Mouse (Mus musculus) neural tube, embryonic 15.5 days (tissue): Measurements from ENCODE around the gene Zswim5. TPM values are rescaled to one million over a fixed set of nuclear protein-coding genes. Genes with fewer than 3 reads are reported as not detected.

Source experiments
- ATAC-seq: fragments of 200-750 bp; cut with Nextera tagmentation; 2 replicates; pipeline ENCODE4 v1.8.0; 2017; ENCODE audit warnings: mild to moderate bottlenecking, moderate TSS enrichment, moderate library complexity; ENCODE audit not compliant: low FRiP score
- H3K27ac ChIP-seq: fragments of 300-500 bp; sonication (generic); replicated peaks from 2 replicates; pipeline ENCODE4 v1.5.1; 2015; ENCODE audit warnings: mild to moderate bottlenecking, inconsistent platforms
- H3K27me3 ChIP-seq: fragments of 300-500 bp; sonication (generic); replicated peaks from 2 replicates; pipeline ENCODE4 v1.6.1; 2015; ENCODE audit warnings: inconsistent platforms
- H3K36me3 ChIP-seq: fragments of 300-500 bp; sonication (generic); 2 replicates; pipeline ENCODE4 v1.6.1; 2015; ENCODE audit warnings: inconsistent platforms
- H3K4me1 ChIP-seq: fragments of 300-500 bp; sonication (generic); 2 replicates; pipeline ENCODE4 v1.6.1; 2015; ENCODE audit warnings: inconsistent platforms
- H3K4me2 ChIP-seq: fragments of 300-500 bp; sonication (generic); 2 replicates; pipeline ENCODE4 v1.6.1; 2015; ENCODE audit warnings: inconsistent platforms, mild to moderate bottlenecking, moderate library complexity
- H3K4me3 ChIP-seq: fragments of 300-500 bp; sonication (generic); replicated peaks from 2 replicates; pipeline ENCODE4 v1.5.1; 2015; ENCODE audit warnings: mild to moderate bottlenecking, inconsistent platforms
- H3K9ac ChIP-seq: fragments of 300-500 bp; sonication (generic); replicated peaks from 2 replicates; pipeline ENCODE4 v1.6.1; 2015; ENCODE audit warnings: mild to moderate bottlenecking, inconsistent platforms
- H3K9me3 ChIP-seq: fragments of 300-500 bp; sonication (generic); replicated peaks from 2 replicates; pipeline ENCODE4 v1.6.1; 2016; ENCODE audit warnings: inconsistent platforms
- WGBS: fragments of 180-500 bp; shearing (Covaris S2); methylation state at CpG from one replicate; pipeline ENCODE4 v1.1.7; 2015; ENCODE audit warnings: mixed read lengths; 5-methylcytosine and 5-hydroxymethylcytosine counted together
- polyA plus RNA-seq: library from polyadenylated mRNA; unstranded; fragments of >200 nt; fragmentation: Nextera tagmentation; extraction: Ambion mirVana; gene quantifications from 2 replicates; pipeline ENCODE4 v1.2.1, GENCODE M21; 2015

The Zswim5 gene
- polyA plus RNA-seq, 1 experiment from 2014 or later: 4.4 TPM

DNA sequence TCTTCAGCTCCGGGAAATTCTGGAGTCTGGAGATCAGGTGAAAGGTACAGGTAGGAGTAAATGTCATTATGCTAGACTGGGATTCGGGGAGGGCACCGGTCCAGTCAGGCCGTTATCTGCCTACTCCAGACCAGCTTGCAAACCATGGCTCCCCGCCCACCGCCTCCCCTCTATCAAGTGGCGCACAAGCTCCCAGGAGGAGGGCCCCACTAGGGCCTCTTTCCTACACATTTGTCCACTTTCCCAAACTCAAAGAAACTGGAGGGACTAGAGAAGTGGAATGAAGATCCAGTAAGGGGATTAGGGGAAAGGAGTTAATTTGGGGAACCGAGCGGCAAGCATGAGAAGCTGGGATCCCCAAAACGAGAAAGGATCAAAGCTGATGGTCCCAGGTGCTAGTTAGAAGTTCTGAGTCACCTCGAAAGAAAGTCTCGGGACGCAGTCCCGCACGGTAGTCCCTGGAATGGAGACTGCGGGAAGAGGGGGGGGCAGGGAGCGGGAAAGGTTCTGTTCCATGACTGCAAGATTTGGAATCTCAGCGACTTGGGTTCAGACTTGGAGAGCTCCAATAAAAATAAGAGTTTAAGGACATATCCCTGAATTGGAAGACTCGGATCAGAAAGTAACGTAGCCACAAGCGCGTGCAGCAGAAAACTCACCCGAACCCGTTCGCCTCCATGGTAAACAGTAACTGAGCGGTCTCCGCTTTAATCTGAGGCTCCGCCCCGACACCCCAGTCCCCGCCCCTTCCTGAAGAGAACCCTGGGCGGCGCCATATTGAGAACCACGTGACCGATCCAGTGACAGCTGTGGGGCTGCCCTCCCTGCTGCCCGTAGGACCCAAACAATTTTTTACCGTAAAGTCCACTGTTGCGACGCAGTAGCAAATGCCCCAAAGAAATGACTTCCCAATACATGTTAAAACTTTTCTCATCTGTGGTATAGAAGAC lies 116.8 kb downstream of the Zswim5 start, which contains the start of gene Urod:
Gene Urod, minus strand, starts transcription at position 742 of the 950 bp plus-strand sequence.
- 1% methylated on average over 38 of the region's 38 CpGs for WGBS
- Histone ChIP-seq H3K27ac (peak within 1 kb of the TSS; percentile 89), H3K4me2 (peak within 1 kb of the TSS; percentile 90), H3K9me3 (no peaks in the 10 kb centered on the region), H3K36me3 (peaks cover 30% of the 10 kb centered on the region), H3K27me3 (no peaks in the 10 kb centered on the region), H3K4me3 (peak within 1 kb of the TSS; percentile 72), H3K4me1 (peaks cover 34% of the 10 kb centered on the region), H3K9ac (peak within 1 kb of the TSS; percentile 72)
- ATAC-seq: peak; percentile 92

DNA sequence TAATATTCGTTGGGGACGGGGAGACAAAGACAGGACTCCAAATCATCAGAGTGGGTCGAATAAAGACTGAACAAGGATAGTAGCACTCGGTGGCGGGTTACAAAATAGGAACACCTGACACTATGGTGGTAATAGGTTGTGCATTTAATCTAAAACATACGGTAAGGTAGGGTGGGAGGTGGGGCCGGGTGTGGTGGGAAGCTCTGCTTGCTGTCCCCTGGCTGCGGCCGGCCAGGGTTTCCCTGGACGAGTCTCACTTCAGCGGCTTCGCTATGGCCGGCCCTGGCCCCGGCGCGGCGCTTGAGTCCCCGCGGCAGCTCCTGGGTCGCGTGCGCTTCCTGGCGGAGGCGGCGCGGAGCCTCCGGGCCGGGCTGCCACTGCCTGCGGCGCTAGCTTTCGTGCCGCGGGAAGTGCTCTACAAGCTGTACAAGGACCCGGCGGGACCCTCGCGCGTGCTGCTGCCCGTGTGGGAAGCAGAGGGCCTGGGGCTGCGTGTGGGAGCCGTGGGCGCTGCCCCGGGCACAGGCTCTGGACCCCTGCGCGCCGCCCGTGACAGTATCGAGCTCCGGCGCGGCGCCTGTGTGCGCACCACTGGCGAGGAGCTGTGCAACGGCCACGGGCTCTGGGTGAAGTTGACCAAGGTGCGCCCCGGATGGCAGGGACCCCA lies 118.1 kb downstream of the Zswim5 start, which contains the start of gene Hectd3:
Gene Hectd3, plus strand, starts transcription at position 187 of the 667 bp plus-strand sequence.
- Histone ChIP-seq H3K36me3 (peaks cover 33% of the 10 kb centered on the region), H3K27me3 (no peaks in the 10 kb centered on the region), H3K4me1 (peaks cover 34% of the 10 kb centered on the region), H3K9me3 (no peaks in the 10 kb centered on the region), H3K4me3 (peak within 1 kb of the TSS; percentile 72), H3K4me2 (peak within 1 kb of the TSS; percentile 90), H3K27ac (peak within 1 kb of the TSS; percentile 89), H3K9ac (peak within 1 kb of the TSS; percentile 72)
- ATAC-seq: peak; percentile 69
- WGBS: under 1% methylated on average over 49 of the region's 58 CpGs

DNA sequence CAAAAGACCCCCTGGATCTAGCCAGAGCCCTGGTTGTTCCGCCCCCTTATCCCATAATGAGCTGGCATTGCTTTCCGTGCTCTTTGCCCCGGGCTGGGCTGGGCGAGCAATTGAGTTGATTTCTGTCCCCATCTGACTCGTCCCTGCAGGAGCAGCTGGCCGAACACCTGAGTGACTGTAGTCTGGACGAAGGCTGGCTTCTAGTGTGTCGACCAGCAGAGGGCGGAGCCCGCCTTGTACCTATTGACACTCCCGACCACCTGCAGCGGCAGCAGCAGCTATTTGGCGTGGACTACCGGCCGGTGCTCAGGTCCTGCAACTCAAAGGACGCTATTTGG lies 118.6 kb downstream of the Zswim5 start:
- Histone ChIP-seq H3K27me3 (no peaks in the 10 kb centered on the region), H3K4me3 (peak overlapping the region; percentile 72), H3K36me3 (peaks cover 35% of the 10 kb centered on the region), H3K4me2 (peak overlapping the region; percentile 90), H3K4me1 (peaks cover 34% of the 10 kb centered on the region), H3K27ac (peak overlapping the region; percentile 89), H3K9ac (peak overlapping the region; percentile 72), H3K9me3 (no peaks in the 10 kb centered on the region)
- ATAC-seq: peak; percentile 9; the same call in 1 of the 2 replicates
- 0% methylated on average over 16 of the region's 16 CpGs for WGBS

DNA sequence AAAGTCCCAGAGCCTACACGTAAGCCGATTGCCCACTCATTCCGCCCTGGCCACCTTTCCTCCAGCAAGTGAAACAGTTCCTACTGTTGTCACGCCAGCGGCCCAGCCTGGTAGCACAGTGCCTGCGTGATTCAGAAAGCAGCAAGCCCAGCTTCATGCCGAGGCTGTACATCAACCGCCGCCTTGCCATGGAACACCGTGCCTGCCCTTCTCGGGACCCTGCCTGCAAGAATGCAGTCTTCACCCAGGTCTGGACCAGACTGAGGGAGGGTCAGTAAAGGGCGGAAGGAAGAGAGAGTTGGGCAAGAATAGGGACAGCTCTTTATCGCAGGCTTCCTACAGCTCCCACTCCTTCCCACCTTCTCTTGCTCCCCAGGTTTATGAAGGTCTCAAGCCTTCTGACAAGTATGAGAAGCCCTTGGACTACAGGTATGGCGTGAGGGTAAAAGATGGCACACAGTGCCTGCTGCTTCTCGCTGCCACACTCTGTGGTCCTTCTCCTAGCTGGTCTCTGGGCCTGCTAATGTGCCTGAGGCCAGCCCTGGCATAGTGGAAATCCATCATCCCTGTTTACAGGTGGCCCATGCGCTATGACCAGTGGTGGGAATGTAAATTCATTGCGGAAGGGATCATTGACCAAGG lies 122.5 kb downstream of the Zswim5 start:
- H3K4me1 ChIP-seq: peaks cover 17% of the 10 kb centered on the region
- no peaks in the 10 kb centered on the region for H3K9me3 ChIP-seq
- peaks cover 69% of the 10 kb centered on the region for H3K36me3 ChIP-seq

DNA sequence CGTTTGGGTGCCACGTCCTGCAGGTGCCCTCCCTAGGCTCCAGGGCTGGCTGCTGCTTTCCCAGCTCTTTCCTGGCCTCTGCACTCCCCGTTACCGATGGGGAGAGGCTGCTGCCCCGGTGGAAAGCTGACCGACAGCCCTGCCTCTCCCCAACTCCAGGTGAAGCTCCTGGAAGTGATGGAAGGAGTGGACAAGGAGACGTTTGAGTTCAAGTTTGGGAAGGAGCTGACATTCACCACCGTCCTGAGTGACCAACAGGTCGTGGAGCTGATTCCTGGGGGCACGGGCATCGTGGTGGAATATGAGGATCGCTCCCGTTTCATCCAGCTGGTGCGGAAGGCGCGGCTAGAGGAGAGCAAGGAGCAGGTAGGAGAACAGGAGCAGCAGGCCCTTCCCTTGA lies 124.8 kb downstream of the Zswim5 start:
- Histone ChIP-seq H3K9me3 (no peaks in the 10 kb centered on the region), H3K36me3 (peaks cover 68% of the 10 kb centered on the region), H3K4me1 (no peaks in the 10 kb centered on the region), H3K9ac (no peak overlapping the region), H3K27ac (no peak overlapping the region), H3K4me2 (no peak overlapping the region), H3K27me3 (no peaks in the 10 kb centered on the region), H3K4me3 (no peak overlapping the region)
- WGBS: 91% methylated on average over 16 of the region's 16 CpGs
- ATAC-seq: no peak

More for the DNA sequence above, 122.5 kb downstream of the Zswim5 start:
- H3K4me3 ChIP-seq: no peak overlapping the region
- H3K27ac ChIP-seq: no peak overlapping the region
- H3K9ac ChIP-seq: no peak overlapping the region
- 93% methylated on average over 17 of the region's 17 CpGs for WGBS
- H3K4me2 ChIP-seq: no peak overlapping the region
- ATAC-seq: no peak
- H3K27me3 ChIP-seq: no peaks in the 10 kb centered on the region

DNA sequence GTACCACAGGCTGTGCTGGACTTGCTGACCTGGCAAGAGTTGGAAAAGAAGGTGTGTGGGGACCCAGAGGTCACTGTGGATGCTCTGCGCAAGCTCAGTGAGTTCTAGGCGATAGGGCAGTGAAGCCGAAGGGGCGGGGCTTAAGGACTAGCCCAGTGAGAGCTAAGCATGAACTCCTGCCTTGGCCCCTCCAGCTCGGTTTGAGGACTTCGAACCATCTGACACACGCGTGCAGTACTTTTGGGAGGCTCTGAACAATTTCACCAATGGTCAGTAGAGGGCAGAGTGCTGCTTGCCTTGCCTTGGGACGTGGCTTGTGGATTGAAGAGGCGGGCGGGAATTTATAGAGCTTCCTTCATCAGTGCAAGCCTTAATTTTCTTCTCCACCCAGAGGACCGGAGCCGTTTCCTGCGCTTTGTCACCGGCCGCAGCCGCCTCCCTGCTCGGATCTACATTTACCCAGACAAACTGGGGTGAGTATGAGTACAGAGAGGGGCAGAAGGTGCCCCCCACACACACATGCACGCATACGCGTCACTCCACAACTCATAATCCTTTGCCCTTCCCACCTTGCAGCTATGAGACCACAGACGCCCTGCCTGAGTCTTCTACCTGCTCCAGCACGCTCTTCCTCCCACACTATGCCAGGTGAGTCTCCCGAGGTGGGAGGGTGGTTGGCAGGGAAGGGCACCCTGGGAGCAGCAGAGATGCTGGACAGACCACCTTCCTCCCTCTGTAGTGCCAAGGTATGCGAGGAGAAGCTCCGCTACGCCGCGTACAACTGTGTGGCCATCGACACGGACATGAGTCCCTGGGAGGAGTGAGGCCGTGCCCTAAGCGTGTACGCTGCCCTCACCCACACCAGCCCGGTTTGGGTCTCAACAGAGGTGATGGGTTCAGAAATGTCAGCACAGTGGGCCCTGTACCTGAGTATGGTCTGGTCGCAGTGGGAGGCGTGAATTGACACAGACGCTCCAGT lies 125.7 kb downstream of the Zswim5 start:
- Histone ChIP-seq H3K9me3 (no peaks in the 10 kb centered on the region), H3K27ac (no peak overlapping the region), H3K4me2 (no peak overlapping the region), H3K36me3 (peaks cover 64% of the 10 kb centered on the region), H3K4me3 (no peak overlapping the region), H3K9ac (no peak overlapping the region), H3K4me1 (no peaks in the 10 kb centered on the region), H3K27me3 (no peaks in the 10 kb centered on the region)
- 54% methylated on average over 38 of the region's 38 CpGs for WGBS
- peak; percentile 58; the same call in 1 of the 2 replicates for ATAC-seq

DNA sequence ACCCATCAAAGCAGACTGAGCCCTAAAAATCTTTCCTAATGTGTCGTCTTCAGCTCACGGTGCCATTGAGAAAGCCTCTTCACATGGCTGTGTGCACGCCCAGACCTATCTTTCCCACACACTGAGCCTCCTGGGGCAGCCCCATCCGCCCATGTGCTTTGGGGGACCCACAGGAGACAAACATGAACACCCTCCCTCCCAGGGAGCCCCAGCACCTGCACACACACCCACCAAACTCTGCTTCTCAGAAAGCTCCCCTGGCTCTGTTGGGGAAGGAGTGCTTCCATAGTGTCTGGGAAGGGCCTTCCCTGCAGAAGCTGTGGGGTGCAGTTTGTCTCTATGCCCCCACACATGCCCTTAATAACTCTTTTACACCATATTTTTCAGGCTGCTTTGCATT lies 127.5 kb downstream of the Zswim5 start:
- no peak overlapping the region for H3K4me2 ChIP-seq
- ATAC-seq: no peak
- no peak overlapping the region for H3K4me3 ChIP-seq
- no peak overlapping the region for H3K27ac ChIP-seq
- H3K27me3 ChIP-seq: no peaks in the 10 kb centered on the region
- H3K4me1 ChIP-seq: no peaks in the 10 kb centered on the region
- peaks cover 49% of the 10 kb centered on the region for H3K36me3 ChIP-seq
- no peaks in the 10 kb centered on the region for H3K9me3 ChIP-seq
- H3K9ac ChIP-seq: no peak overlapping the region
- 90% methylated on average over 4 of the region's 4 CpGs for WGBS

DNA sequence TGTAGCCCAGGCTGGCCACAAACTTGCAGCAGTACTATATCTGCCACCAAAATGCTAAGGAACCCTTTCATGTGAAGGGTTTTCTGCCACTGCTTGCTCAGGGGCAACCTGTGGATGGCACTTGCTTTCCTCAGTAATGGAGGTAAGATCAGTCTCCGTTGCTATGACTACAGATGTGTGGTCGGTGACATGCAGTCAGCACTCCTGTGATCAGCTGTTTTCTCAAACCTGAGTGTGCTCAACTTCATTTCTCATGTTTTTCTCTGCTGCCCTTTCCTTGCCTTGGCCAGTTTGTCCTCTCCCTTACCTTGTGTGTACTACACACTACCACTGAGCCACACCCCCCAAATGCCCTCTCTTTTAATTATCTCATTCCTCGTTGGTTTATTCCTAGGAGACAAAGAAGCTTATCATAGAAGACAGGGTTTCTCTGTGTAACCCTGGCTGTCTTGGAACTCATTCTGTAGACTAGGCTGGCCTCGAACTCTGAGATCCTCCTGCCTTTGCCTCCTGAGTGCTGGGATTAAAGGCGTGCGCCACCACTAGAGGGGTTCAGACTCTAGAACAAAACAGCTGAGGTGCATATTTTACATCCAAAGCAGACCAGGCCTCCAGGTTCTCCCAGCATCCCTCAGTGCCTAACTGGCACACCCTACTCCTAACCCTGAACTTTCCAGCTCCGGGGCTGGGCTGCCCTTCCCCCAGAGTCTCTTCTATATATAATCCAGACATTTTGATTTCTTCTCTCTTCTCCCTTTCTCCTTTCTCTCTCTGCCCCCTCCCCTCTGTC lies 128.6 kb downstream of the Zswim5 start:
- Histone ChIP-seq H3K27me3 (no peaks in the 10 kb centered on the region), H3K4me1 (no peaks in the 10 kb centered on the region), H3K9me3 (no peaks in the 10 kb centered on the region), H3K36me3 (peaks cover 37% of the 10 kb centered on the region), H3K4me2 (no peak overlapping the region), H3K9ac (no peak overlapping the region), H3K4me3 (no peak overlapping the region), H3K27ac (no peak overlapping the region)
- ATAC-seq: no peak
- 77% methylated on average over 7 of the region's 7 CpGs for WGBS

DNA sequence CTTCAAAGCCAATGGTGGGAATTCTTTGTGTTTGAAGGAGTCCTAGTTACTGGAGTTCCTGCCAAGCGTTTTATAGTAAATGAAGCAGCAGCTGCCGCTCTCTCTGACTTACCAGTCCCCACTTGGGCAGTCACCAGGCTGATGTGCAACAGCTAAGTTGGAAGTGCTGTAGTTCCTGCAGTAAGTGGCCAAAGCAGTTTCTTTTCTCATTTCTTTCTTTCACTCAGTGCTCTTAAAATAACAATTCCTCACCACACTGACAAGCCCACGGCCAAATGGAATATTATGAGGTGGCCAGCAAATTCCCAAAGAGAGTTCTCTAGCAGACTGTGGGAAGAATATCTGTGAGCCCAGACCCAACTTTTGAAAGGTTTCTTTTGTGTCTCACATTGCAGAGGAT lies 129.9 kb downstream of the Zswim5 start:
- 59% methylated on average over 3 of the region's 3 CpGs for WGBS
- no peaks in the 10 kb centered on the region for H3K9me3 ChIP-seq

DNA sequence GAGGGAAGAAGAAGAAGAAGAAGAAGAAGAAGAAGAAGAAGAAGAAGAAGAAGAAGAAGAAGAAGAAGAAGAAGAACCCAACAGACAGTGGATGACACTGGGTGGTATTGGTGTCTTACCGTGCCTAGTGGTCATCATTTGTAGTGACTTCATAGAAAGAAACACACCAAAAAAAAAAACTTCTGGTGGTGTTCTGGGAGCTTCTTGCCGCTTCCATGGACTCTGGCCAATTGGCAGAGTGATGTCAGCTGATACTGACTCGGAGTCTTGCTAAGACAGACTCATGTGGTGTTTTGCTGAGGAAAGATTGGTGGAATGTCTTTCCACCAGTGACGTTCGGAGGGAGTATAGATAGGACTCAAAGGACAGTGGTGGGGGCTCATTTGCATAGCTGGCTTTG lies 133.1 kb downstream of the Zswim5 start:
- no peak for ATAC-seq
- Histone ChIP-seq H3K27me3 (no peaks in the 10 kb centered on the region), H3K36me3 (no peaks in the 10 kb centered on the region), H3K9ac (no peak overlapping the region), H3K27ac (no peak overlapping the region), H3K4me2 (no peak overlapping the region), H3K9me3 (no peaks in the 10 kb centered on the region), H3K4me1 (no peaks in the 10 kb centered on the region), H3K4me3 (no peak overlapping the region)
- 88% methylated on average over 5 of the region's 5 CpGs for whole genome bisulfite sequencing

More for the DNA sequence above, 129.9 kb downstream of the Zswim5 start:
- H3K27ac ChIP-seq: no peak overlapping the region
- no peak overlapping the region for H3K4me3 ChIP-seq
- H3K27me3 ChIP-seq: no peaks in the 10 kb centered on the region
- H3K4me1 ChIP-seq: no peaks in the 10 kb centered on the region
- H3K4me2 ChIP-seq: no peak overlapping the region
- H3K9ac ChIP-seq: no peak overlapping the region
- no peak for ATAC-seq
- peaks cover 26% of the 10 kb centered on the region for H3K36me3 ChIP-seq
